Mouse (Mus musculus) 3T3-L1 (cell line): ENCODE results near the gene Mkrn2os.

Source experiments
- DNase-seq: peaks from one replicate; pipeline ENCODE4 v3.0.0-alpha.2; 2015; ENCODE audit warnings: low read depth, low spot score

Mkrn2os gene

DNA sequence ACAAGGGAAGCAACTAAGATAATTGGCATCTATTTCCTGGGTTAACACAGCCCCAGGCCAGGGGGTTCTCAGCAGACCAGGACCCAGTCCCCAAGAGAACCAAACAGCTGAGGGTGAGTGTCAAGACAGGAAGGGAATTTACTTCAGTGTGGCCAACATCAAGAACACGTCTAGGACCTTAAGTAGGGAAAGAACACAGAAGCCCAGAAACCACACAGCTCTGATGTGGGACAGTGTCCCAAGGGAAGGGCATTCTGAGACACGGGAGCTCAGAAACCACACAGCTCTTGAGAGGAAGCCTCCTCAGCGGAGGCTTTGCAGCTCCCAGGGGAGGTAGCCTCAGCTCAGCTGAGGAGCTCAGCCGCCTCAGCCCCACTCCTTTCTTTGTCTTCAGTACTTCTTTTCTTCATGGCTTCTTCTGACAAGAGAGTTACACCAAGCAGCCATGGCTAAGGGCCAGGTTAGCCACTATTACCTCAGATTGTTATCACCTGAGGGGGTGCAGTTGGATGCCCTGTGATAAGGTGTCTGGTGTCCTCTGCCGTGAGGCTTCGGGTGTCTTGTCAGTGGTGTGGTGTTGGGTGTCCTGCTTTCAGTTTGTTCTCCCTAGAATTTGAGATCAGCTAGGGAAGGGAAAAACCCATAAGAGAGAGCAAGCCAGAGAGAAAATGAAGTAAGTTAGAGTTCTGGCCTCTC, 8.8 kb downstream of the Mkrn2os start:
- no peak for DNase-seq

DNA sequence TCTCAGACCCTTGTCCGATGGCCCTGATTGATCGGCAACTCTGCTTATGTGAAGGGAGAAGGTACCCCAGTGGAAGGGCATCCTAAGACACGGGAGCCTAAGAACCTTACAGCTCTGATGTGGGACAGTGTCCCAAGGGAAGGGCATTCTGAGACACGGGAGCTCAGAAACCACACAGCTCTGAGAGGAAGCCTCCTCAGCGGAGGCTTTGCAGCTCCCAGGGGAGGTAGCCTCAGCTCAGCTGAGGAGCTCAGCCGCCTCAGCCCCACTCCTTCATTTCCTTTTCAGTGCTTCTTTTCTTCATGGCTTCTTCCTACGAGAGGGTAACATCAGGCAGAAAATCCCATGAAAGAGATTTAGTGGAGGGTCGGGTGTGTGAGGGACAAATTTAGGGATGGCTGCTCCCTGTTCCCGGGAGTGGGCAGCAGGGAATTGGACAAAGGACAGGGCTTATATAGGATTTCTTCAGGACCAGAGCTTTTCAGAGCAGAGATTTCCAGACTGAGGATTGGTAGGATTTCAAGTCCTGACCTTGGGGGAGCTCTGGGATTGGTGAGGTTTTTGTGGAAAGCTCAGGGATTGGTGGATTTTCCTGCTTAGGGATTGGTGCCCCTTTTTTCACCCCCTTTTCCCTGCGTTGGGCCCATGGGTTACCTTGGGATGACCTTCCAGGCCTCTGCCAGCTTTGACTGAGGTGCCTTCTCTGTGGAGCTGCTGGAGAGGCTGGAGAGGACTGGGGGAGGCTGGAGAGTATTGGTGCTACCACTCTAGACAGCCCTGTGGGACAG, 9.9 kb downstream of the Mkrn2os start:
- DNase-seq, result no peak

DNA sequence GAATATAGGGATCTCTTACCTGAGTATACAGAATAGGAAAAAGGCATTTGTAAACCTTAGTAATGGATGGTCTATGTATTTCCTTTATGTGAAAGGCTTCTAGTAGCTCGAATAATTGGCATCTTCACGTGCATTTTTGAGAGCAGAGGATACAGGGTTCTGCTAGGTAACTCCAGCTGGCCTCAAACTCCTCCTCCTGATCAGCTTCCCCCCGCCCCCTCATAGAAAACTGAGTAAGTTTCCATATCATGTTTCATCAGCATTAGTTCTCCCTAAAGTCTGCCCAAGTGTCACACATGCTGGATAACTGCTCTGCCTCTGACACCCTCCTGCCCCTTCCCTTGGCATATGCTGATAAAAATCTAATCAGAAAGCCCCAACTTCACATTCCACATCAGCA, 11.6 kb downstream of the Mkrn2os start:
- DNase-seq, result no peak

DNA sequence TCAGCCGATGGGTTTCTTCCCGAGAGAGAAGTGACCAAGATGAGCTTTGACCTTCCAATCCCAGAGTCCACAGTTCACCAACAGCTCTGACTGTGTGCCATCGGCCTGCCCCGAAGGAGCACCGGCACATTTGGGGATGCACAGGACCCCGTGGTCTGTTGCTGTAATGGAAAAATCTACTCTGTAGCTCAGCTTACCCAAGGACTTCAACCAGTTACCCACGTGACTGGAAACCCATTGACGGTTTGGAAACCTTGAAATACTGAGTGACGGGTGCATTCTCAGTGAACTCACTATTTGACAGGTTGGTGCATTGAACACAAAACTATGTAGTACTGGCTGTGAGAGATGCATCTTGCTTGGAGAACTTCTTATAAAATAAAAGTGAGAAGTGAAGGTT, 14.4 kb downstream of the Mkrn2os start:
- no peak for DNase-seq

DNA sequence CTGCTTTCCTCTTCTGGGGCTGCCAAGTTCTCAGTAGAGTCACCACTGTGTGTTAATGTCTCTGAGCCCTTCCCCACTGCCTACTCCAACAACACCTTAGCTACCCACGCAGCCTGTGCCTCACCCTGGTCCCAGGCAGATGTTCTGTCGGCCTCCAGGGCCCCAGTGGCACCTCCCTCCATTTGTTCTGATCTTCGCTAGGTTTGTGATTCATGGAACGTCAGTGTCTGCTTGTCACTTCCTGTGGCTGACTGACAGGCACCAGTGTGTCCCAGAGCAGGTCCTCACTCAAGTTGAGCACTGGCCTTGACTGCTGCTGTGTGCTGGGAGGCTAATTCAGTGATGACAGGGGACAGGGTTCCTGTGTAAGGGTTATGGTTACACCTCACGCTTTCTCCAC, 15.0 kb downstream of the Mkrn2os start:
- DNase-seq, result no peak

DNA sequence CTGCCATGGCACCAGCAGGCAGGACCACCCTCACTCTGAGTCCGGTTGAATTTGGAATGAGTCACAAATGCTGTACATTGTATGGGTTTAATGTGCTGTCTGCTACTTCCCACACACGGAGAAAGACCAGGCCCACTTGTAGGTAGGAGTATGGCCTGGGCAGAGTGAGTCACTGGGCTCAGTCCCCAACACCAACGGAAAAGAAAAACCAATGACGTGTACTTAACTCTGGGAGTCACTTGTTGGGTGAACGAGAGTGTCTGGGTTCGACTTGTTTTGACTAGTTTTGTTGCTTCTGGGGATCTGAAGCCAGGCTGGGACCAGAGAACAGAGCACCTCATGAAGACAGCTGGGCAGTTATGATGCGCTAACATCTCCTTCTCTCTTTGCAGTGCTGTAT, 18.2 kb downstream of the Mkrn2os start:
- DNase-seq, result no peak

DNA sequence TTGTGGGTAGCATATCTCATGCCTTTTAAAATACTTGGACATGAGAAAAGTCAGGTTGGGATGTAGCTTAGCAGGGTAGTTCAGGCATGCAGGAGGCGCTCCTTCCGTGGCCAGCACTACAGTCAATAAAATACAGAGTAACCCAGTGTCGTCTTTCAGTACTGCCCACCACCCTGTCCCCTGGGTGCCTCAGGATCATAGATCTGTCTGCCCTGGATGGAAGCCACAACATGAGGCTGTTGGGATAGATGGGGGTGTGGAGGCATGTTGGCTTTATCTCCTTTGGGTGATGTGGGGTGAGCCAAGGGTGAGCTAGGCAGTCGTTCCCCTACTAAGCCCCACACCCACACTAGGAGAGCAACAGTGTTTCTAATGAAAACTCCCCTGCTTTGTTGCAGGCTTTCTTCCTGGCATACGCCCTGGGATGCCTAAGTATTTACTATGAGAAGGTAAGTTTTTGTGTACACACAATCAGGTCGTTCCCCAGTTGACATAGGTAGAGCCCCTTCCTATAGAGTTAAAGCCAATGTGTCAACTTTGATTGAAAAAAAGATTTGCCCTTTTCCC, 26.8 kb downstream of the Mkrn2os start:
- no peak for DNase-seq

DNA sequence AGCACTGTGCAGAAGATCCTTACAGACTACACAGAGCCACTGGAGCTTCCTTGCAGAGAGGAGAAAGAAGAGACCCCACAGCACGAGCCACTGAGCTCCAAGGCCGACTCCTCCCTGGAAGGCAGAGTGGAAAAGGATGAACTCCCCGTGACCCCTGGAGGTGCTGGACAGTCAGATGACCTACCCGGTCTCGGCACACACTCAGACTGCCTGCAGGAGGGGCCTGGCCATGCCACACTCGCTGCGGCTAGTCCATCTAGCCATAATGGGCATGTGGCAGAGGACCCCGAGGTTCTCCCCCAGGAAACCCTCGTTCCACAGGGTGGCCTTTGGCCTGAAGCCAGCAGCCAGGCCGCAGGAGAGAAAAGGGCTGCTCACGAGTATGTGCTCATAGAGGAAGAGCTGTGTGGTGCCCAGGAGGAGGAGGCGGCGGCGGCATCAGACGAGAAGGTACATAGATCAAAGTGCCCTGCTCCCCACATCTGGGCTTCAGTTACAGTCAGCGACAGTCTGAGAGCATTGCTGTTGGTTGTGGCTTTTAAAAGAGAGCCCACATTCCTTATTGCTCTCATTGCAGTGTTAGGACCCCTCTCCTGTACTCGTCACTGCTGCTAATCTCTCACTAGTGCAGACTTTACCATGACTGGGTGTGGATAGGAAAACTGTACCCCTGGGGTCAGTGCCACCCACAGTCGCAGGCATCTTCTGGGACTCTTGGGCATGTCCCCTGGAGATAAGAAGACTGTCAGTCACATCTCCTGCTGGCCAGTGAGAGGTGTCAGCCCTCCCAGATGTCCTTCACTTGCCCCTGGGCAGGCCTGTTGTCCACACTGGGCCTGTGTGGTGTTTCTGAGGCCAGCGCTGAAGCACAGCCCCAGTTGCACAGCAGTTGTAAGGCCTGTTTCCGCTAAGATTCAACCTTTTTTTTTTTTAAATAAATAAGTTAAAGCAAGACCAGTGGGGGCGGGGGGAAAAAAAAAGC, 32.4 kb downstream of the Mkrn2os start:
- DNase-seq, result no peak

DNA sequence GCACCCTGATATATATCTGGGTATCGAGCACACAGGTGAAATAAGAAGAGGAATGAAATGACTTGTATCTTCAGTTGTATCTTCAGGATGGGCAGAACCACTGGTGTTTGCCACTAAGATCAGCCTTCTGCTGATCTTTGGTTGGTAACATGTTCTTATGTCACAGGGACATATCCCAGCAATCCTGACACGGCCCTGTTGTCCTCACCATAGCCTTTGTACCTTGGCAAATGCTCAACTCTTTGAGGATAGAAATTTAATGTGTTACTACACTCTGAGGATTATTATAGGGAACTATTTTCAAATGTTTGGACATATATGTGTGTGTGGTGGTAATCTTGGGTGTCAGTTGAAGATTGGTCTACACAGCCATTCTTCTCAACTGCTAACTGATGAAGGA, 34.2 kb downstream of the Mkrn2os start:
- no peak for DNase-seq

DNA sequence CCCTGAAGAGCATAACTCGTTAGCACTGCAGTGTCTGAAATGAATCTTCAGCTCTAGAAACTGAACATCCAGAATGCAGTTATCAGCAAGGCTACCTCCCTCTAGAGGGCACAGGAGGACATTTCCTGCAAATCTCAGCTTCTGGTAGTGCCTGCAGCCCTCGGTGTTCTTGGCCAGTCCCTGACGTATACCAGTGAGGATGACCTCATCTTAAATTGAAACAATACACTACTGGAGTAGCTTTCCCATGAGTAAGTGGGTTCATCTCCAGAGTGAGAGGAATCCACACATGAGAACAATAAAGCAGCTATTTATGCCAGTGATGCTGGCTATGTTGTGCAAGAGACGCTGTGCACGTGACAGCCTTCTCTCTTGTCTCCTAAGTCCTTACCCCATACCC, 36.9 kb downstream of the Mkrn2os start:
- peak; percentile 83 for DNase-seq

DNA sequence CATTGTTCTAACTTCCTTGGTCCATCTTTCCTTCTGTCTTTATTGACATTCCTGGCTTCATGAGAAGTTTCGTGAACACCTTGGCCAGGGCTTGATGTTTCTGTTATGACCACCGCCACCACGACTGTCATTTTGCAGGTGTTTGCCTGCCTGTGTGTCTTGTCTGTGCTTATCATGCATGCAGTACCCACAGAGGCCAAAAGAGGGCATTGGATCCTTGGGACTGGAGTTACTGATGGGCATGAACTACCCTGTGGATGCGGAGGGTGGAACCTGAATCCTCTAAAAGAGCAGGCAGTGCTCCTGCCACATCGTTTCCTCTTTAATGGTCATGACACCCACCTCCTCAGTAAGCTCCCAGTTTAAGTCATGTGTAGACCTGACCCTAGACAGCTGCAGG, 46.1 kb downstream of the Mkrn2os start:
- peak; percentile 79 for DNase-seq

DNA sequence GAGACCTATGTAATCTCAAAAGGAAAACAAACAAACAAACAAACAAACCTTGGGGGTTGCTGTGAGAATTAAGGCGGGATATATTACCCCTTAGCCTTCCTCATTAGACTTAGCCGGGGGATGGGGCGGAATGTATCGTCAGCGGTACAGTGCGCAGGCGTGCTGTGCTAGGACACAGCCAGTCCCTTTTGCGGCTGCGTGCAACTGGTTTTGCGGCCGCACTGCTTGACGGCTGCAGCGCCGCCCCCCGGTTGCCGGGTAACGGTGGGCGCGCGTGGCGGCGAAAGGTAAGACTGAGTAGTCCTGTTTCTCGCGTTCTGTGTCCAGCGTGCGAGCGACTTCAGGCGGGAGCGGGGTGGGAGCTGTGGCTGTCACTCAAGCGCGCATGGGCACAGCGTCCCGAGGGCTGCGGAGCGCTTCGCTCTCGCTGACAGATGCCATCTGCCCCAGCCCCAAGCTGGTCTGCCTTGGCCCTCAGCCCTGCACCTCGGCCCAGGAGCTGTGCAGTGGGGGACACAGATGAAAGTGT, 47.9 kb downstream of the Mkrn2os start, which contains the start of gene Tsen2:
TSS of gene Tsen2 (plus strand) at position 223 of the 529 bp plus-strand sequence.
- DNase-seq, result peak; percentile 99

DNA sequence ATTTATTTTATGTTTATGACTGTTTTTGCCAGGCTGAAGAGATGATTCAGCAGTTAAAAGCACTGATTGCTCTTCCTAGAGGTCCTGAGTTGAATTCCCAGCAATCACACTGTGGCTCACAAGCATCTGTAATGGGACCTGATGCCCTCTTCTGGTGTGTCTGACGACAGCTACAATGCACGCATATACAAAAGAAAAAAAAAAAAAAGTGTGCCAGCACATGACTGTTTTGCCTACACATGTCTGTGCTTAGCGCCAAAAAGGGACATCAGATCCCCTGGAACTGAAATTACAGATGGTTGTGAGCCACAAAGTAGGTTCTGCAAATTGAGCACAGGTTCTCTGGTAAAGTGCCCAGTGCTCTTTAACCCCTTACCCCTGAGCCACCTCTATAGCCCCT, 50.0 kb downstream of the Mkrn2os start:
- peak; percentile 56 for DNase-seq

DNA sequence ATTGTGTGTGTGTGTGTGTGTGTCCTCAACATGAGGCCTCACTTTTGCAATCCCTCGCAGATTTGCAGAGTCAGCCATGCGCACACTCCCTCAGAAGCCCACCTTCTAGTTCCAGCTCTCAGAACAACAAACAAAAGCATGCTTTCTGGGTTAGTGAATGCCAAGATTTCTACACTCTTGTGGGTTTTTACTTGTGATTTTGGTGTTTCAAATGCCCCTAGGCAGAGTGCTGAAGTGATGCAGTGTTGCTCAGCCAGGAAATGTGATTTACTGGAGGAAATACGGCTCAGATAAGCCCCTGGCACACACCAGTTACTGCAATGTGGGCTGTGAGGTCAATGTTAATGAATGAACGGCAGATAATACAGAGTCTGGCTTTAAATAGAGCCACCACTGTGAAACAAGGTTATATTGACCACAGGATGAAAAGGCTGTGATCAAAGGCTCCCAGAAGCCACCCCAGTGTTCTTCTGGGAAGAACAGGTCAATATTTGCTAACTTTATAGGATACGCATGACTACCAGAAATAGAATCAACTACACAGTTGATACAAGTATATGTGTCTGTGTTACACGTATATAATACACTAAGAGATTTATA, 50.6 kb downstream of the Mkrn2os start:
- peak; percentile 89 for DNase-seq

DNA sequence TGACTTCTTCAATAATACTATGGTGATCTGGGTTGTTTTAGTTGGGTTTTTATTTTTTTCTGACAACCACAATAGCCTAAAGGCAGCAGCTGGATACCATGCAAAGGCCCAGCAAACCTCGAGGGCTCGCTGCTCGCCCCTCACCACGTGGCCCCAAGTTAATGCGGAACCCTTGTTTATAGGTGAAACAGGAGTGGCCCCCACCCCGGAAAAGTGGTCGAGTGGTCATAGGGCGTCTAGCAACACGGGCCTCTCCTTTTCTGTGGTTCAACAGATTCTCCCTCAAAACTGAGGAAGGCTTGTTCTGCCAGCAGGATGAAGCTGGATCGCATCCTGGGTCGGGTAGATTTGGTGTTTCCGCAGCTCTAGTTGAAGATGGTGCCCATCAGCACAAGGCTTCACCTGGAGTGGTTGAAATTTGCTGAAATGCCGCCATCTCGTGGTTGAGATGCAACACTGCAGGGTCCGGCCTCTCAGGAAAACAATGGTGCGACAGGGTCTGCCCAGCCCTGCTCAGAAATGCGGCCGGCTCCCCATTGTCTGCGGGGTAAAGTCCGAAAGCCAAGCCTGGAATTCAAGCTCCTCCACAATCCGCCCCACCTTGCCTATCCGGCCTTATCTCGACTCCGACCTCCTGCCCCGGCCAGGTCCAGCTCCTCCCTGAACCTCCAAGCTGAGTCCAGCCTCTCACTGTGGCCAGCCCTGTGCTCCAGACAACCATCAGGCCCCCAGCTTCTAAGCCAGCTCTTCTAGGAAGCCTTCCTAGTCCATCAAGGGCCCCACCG, 53.5 kb downstream of the Mkrn2os start:
- DNase-seq, result peak; percentile 93

DNA sequence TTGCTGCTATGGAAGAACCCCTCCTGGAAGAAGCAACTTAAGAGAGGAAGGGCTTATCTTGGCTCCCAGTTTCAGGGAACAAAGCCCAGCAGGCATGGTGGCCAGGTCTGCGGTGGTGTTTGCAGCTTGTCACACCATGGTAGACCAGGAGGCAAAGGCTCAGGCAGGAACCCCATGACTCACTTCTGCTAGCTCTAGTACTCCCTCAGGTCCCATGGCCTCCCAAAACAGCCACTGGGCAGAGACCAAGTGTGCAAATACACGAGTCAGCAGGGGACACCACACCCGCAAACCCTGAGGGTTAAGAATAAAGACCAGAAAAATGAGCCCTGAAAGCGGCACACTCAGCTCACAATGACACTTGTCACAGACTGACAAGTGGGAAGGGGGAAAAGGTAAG, 56.2 kb downstream of the Mkrn2os start:
- peak; percentile 57 for DNase-seq

DNA sequence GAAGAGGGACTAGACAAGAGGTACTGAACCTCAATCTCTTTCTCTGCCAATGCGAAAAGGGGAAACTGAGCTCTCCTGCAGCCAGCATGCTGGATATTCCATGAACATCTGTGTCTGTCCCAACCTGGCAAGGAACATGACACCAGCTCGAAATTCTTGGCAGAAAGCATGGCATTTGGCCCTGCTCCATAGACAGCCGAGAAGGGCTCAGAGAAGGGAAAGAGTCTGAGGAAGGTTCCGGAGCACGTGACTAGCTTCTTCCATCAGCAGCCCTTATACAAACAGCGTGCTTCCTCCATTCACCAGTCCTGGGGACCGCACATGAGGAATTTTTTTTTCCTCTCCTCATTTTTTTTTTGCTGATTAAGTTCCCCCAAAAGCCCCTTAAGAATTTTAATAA, 57.8 kb downstream of the Mkrn2os start:
- peak; percentile 80 for DNase-seq
